Mouse (Mus musculus) embryonic facial prominence, embryonic 12.5 days (tissue): ENCODE results near the gene Lrrn2. TPM values are rescaled to one million over a fixed set of nuclear protein-coding genes. Genes with fewer than 3 reads are reported as not detected.
"Not testable (repeated sequence)": the region's sequence is repeated elsewhere in the genome, so short reads cannot be mapped to it uniquely, and the experiment has no call there.

Experiments
- ATAC-seq: fragments of 200-750 bp; cut with Nextera tagmentation; 2 replicates; pipeline ENCODE4 v1.8.0; 2017; ENCODE audit not compliant: insufficient number of reproducible peaks, insufficient read depth, low FRiP score, low TSS enrichment
- H3K27ac ChIP-seq: fragments of 300-500 bp; sonication (generic); 2 replicates; pipeline ENCODE4 v1.5.1; 2016; ENCODE audit warnings: mild to moderate bottlenecking
- H3K27me3 ChIP-seq: fragments of 300-500 bp; sonication (generic); 2 replicates; pipeline ENCODE4 v1.6.1; 2016; ENCODE audit warnings: mild to moderate bottlenecking, moderate library complexity
- H3K36me3 ChIP-seq: fragments of 300-500 bp; sonication (generic); 2 replicates; pipeline ENCODE4 v1.6.1; 2016; ENCODE audit warnings: mild to moderate bottlenecking
- H3K4me1 ChIP-seq: fragments of 300-500 bp; sonication (generic); 2 replicates; pipeline ENCODE4 v1.6.1; 2016
- H3K4me2 ChIP-seq: fragments of 300-500 bp; sonication (generic); replicated peaks from 2 replicates; pipeline ENCODE4 v1.6.1; 2016; ENCODE audit warnings: mild to moderate bottlenecking, moderate library complexity
- H3K4me3 ChIP-seq: fragments of 300-500 bp; sonication (generic); 2 replicates; pipeline ENCODE4 v1.5.1; 2016; ENCODE audit warnings: mild to moderate bottlenecking
- H3K9ac ChIP-seq: fragments of 300-500 bp; sonication (generic); 2 replicates; pipeline ENCODE4 v1.6.1; 2016; ENCODE audit warnings: mild to moderate bottlenecking, moderate library complexity
- H3K9me3 ChIP-seq: fragments of 300-500 bp; sonication (generic); 2 replicates; pipeline ENCODE4 v1.6.1; 2016; ENCODE audit warnings: mild to moderate bottlenecking, moderate library complexity
- WGBS: fragments of 180-500 bp; shearing (Covaris S2); methylation state at CpG from one replicate; pipeline ENCODE4 v1.1.7; 2016; 5-methylcytosine and 5-hydroxymethylcytosine counted together
- microRNA-seq: library from miRNA; unstranded; fragments of <30 nt; microRNA quantifications from one replicate; pipeline ENCODE4, GENCODE M21; 2017
- polyA plus RNA-seq: library from polyadenylated mRNA; unstranded; fragments of >200 nt; fragmentation: Nextera tagmentation; extraction: Ambion mirVana; gene quantifications from 2 replicates; pipeline ENCODE4 v1.2.1, GENCODE M21; 2016

The Lrrn2 gene
- polyA plus RNA-seq, 1 experiment from 2014 or later = 6.6 TPM

DNA sequence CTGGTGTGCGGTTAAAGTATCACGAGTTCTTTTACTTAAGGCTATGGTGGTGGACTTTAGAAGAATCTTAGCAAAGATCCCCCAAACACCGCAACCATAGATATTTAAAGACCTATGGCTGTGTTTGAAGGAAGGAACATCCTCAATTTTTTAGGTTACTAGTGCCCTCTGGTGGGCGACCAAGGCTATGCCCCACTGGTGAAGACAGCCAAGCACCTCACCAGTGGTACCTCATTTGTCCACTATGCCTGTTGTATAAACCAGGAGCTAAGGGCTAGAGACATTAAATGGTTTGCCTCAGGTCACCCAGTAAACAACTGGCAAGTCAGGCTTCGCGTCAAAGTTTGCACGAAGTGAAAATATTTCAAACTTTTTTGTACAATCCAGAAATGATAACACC, 102.7 kb downstream of the Lrrn2 start:
- Histone ChIP-seq H3K4me3 (no peak overlapping the region), H3K36me3 (peaks cover 43% of the 10 kb centered on the region; the same call in 1 of the 2 replicates), H3K9ac (no peak overlapping the region), H3K4me2 (no peak overlapping the region), H3K27ac (no peak overlapping the region), H3K27me3 (no peaks in the 10 kb centered on the region), H3K4me1 (no peaks in the 10 kb centered on the region), H3K9me3 (no peaks in the 10 kb centered on the region)
- no peak for ATAC-seq
- 68% methylated on average over 7 of the region's 7 CpGs for WGBS

DNA sequence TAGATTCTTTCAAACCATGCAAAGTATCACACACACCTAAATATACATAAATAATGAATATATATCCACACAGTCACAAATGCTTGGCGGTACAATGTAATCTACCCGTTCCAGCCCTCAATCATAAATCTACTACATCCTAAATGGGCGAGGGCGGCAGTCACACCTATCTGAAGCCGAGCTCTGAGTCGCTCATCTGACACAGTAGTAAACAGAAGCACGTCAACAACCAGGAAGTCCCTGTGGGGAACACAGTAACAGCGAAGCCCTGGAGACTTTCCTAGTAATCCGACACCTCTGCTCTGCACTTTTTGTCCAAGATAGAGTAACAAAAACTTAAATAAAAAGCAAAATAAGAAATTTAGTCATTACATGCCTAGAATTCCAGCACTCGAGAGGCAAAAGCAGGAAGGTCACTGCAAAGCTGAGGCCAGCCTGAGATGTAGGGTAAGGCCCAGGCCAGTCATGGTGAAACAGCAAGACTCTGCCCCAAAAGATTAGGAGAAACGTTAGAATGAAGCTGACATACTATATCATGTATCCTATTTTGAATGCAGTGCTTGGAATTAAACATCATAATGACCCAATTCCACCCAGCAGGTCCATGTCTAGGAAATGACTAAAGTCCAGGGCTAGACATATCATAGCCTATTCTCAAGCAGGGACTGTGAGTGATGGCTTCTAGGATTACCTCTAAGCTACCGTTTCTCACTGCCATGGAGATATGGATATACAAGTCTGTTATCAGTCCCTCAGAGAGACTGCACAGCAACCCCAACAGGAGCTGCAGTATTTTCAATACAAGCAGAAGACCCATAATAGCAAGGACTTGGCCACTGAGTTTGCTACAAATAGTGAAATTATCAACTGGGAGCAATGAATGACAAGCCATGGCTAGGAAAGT, 108.7 kb downstream of the Lrrn2 start:
- not testable (repeated sequence) for ATAC-seq, H3K4me3 ChIP-seq, H3K9ac ChIP-seq, H3K27ac ChIP-seq, H3K9me3 ChIP-seq, H3K27me3 ChIP-seq, H3K4me1 ChIP-seq, H3K4me2 ChIP-seq
- WGBS = 74% methylated on average over 12 of the region's 12 CpGs
- H3K36me3 ChIP-seq = peaks cover 67% of the 10 kb centered on the region

Small RNAs within 50 kb of the gene (microRNA-seq; reads per million reads assigned to microRNA genes)
- not detected for gene Gm44300

Other genes starting within 250 kb of the Lrrn2 start
- 3.5 and 5.4 TPM in 2 replicates for gene Nfasc, start 138.5 kb upstream of the Lrrn2 start, polyA plus RNA-seq
- gene Mdm4, start 150.3 kb downstream of the Lrrn2 start, polyA plus RNA-seq = 46.9 and 49.0 TPM in 2 replicates
- 9.8 and 10.8 TPM in 2 replicates for gene Pik3c2b, start 165.4 kb downstream of the Lrrn2 start, polyA plus RNA-seq